Mouse (Mus musculus) liver, postnatal 0 days (tissue): ENCODE data around the gene Rpf2. TPM values are rescaled to one million over a fixed set of nuclear protein-coding genes. Genes with fewer than 3 reads are reported as not detected.
A peak's percentile ranks its signal among the peaks of the same experiment; 100 is the strongest.

Experiments used
- ATAC-seq: fragments of 200-750 bp; cut with Nextera tagmentation; 2 replicates; pipeline ENCODE4 v1.8.0; 2017; ENCODE audit warnings: mild to moderate bottlenecking, moderate library complexity
- DNase-seq: peaks from one replicate; pipeline ENCODE4 v3.0.0-alpha.2; 2016
- H3K27ac ChIP-seq: fragments of 300-500 bp; sonication (generic); 2 replicates; pipeline ENCODE4 v1.5.1; 2014; ENCODE audit warnings: antibody characterized with exemption, moderate library complexity, mild to moderate bottlenecking, low read depth
- H3K27me3 ChIP-seq: fragments of 300-500 bp; sonication (generic); 2 replicates; pipeline ENCODE4 v1.6.1; 2014; ENCODE audit warnings: low read length, control low read depth, mixed read lengths; ENCODE audit not compliant: insufficient read depth
- H3K36me3 ChIP-seq: fragments of 300-500 bp; sonication (generic); replicated peaks from 2 replicates; pipeline ENCODE4 v1.6.1; 2014; ENCODE audit warnings: mild to moderate bottlenecking, control low read depth, low read length, moderate library complexity, mixed read lengths; ENCODE audit not compliant: insufficient read depth
- H3K4me1 ChIP-seq: fragments of 300-500 bp; sonication (generic); 2 replicates; pipeline ENCODE4 v1.6.1; 2014; ENCODE audit warnings: antibody characterized with exemption, mild to moderate bottlenecking, control low read depth; ENCODE audit not compliant: insufficient read depth
- H3K4me2 ChIP-seq: fragments of 300-500 bp; sonication (generic); 2 replicates; pipeline ENCODE4 v1.6.1; 2014; ENCODE audit warnings: low read depth, mild to moderate bottlenecking, low read length, moderate library complexity, mixed read lengths
- H3K4me3 ChIP-seq: fragments of 300-500 bp; sonication (generic); 2 replicates; pipeline ENCODE4 v1.5.1; 2014; ENCODE audit warnings: low read depth, low read length
- H3K9ac ChIP-seq: fragments of 300-500 bp; sonication (generic); replicated peaks from 2 replicates; pipeline ENCODE4 v1.6.1; 2014; ENCODE audit warnings: mild to moderate bottlenecking, moderate library complexity
- H3K9me3 ChIP-seq: fragments of 300-500 bp; sonication (generic); 2 replicates; pipeline ENCODE4 v1.6.1; 2016; ENCODE audit warnings: mild to moderate bottlenecking, control low read depth, low read length, mixed read lengths
- CTCF ChIP-seq: sonication (generic); IDR thresholded peaks from 2 replicates; pipeline ENCODE4 v1.5.1; 2016; ENCODE audit warnings: antibody characterized with exemption, low read depth
- EP300 ChIP-seq: IDR thresholded peaks from 2 replicates; pipeline ENCODE4 v1.6.1; 2016; ENCODE audit warnings: antibody characterized with exemption, low read depth, mild to moderate bottlenecking
- WGBS: fragments of 180-500 bp; shearing (Covaris S2); extraction: QIAGEN DNeasy Blood & Tissue Kit; methylation state at CpG from one replicate; pipeline ENCODE4 v1.1.7; 2014; ENCODE audit not compliant: insufficient replicate concordance; 5-methylcytosine and 5-hydroxymethylcytosine counted together
- polyA plus RNA-seq: library from polyadenylated mRNA; unstranded; fragments of >200 nt; fragmentation: Nextera tagmentation; extraction: Ambion mirVana; gene quantifications from 2 replicates; pipeline ENCODE4 v1.2.1, GENCODE M21; 2015

The Rpf2 gene
- polyA plus RNA-seq, 1 experiment from 2014 or later = 24.1 TPM

DNA sequence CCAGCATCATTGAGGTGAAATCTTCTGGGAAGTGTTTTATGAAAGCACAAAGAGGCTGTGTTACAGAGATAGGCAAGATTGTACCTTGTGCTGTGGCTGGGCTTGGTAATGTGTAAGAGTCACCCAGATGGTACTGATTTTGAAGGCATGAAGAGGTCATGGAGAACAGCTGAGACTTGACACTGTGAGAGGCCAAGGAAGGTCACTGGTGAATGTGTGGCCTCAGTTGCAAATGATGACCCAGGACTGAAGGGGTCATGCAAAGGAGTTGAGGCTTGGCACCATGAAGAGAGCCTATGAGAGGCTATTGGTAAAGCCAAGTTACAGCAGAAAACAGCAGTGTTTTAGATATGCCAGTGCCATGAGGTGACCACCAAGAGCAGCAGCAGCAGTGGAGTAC is 60.9 kb downstream of the Rpf2 start:
- no peak overlapping the region for H3K9ac ChIP-seq
- no peak overlapping the region for H3K4me2 ChIP-seq
- H3K36me3 ChIP-seq = no peaks in the 10 kb centered on the region
- peaks cover 14% of the 10 kb centered on the region for H3K4me1 ChIP-seq
- no peak for ATAC-seq
- no peak for DNase-seq
- no peak overlapping the region for H3K4me3 ChIP-seq
- no peaks in the 10 kb centered on the region for H3K27me3 ChIP-seq
- H3K9me3 ChIP-seq = no peaks in the 10 kb centered on the region
- no peak overlapping the region for H3K27ac ChIP-seq
- no peak for TF ChIP-seq EP300
- no peak for TF ChIP-seq CTCF

DNA sequence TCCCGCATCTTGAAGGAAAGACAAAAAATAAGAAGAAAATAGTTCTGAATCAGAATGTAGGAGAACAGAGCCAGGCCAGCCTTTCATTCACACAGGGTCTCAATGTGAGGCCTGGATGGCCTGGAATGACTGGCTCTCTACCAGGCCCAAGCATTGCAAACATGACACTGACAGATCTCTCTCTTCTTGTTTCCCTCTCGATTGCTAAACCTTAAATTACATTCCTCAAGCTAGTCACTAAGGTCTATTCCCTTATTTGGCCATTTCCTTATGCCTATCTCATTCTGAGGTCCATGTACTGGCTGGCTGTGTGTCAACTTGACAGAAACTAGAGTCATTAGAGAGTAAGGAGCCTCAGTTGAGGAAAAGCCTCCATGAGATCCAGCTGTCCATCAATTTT is 66.8 kb downstream of the Rpf2 start:
- H3K27ac ChIP-seq = no peak overlapping the region
- 68% methylated on average over 2 of the region's 2 CpGs for WGBS
- H3K9ac ChIP-seq = no peak overlapping the region
- ATAC-seq = no peak
- peaks cover 9% of the 10 kb centered on the region; the same call in 1 of the 2 replicates for H3K4me1 ChIP-seq
- H3K9me3 ChIP-seq = no peaks in the 10 kb centered on the region
- no peak for DNase-seq
- H3K36me3 ChIP-seq = no peaks in the 10 kb centered on the region
- H3K4me3 ChIP-seq = no peak overlapping the region
- no peak for TF ChIP-seq CTCF
- no peak for TF ChIP-seq EP300
- no peak overlapping the region for H3K4me2 ChIP-seq
- no peaks in the 10 kb centered on the region for H3K27me3 ChIP-seq

DNA sequence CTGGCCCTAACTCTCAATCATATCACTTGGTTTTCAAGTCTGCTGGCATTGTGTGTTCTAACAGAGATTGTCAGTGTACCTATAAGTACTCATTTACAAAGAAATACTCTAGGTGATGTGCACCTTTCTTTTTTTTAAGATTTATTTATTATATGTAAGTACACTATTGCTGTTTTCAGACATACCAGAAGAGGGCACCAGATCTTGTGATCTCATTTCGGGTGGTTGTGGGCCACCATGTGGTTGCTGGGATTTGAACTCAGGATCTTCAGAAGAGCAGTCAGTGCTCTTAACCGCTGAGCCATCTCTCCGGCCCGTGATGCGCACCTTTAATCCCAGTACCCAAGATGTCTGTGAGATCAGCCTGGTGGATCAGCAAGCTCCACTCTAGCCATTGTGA is 67.7 kb downstream of the Rpf2 start:
- Histone ChIP-seq H3K9me3 (no peaks in the 10 kb centered on the region), H3K4me1 (peaks cover 9% of the 10 kb centered on the region; the same call in 1 of the 2 replicates), H3K27ac (no peak overlapping the region), H3K4me3 (no peak overlapping the region), H3K4me2 (no peak overlapping the region), H3K9ac (no peak overlapping the region), H3K27me3 (no peaks in the 10 kb centered on the region), H3K36me3 (no peaks in the 10 kb centered on the region)
- TF ChIP-seq CTCF (peak; percentile 48), EP300 (no peak)
- DNase-seq (no peak), ATAC-seq (no peak)
- 91% methylated on average over 5 of the region's 5 CpGs for WGBS

DNA sequence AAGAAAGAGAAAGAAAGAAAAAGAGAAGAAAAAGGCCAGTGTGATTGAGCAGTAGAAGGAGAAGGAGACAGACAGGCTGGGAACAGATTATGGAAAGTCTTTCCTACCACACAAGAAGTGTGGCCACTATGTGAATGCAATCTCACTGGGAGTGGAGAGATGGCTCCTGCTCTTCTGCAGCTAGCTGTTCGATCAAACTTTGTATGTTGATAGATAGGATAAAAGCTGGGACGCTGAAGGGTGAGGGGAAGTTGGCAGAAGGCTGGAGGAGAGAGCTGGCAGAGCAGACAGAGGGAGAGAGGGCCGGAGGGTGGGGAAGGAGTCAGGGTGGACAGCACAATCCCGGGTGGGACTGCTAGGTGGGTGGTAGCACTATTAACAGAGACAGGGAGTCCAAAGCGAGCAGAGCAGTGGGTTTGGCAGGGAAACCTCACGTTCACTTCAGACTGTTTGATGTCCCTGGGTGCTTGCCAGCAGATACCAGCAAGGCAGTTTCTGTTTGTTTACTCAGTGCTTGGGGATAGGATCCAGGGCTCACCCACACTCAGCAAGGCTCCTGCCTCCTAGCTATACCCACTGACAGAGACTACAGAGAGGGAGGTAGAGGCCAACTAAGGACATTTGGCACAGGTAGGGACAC is 69.4 kb downstream of the Rpf2 start:
- no peaks in the 10 kb centered on the region for H3K36me3 ChIP-seq
- ATAC-seq (peak; percentile 93), DNase-seq (peak; percentile 65)
- WGBS = 37% methylated on average over 6 of the region's 6 CpGs
- H3K4me3 ChIP-seq = no peak overlapping the region
- H3K9ac ChIP-seq = no peak overlapping the region; the same call in 1 of the 2 replicates
- H3K9me3 ChIP-seq = no peaks in the 10 kb centered on the region
- no peaks in the 10 kb centered on the region for H3K27me3 ChIP-seq
- H3K27ac ChIP-seq = peak overlapping the region; percentile 67
- H3K4me2 ChIP-seq = peak overlapping the region; percentile 54
- TF ChIP-seq EP300 (no peak), CTCF (no peak)
- H3K4me1 ChIP-seq = peaks cover 9% of the 10 kb centered on the region; the same call in 1 of the 2 replicates

Other genes with a start within 250 kb of the Rpf2 start
- gene Mfsd4b1, start 221.8 kb downstream of the Rpf2 start, polyA plus RNA-seq = 6.0 and 6.1 TPM in 2 replicates
- 20.2 and 22.1 TPM in 2 replicates for gene Slc16a10, start 104.8 kb downstream of the Rpf2 start, polyA plus RNA-seq
- 23.7 and 28.3 TPM in 2 replicates for gene Gtf3c6, start 11.1 kb upstream of the Rpf2 start, polyA plus RNA-seq
- gene Amd1, start 55.1 kb upstream of the Rpf2 start, polyA plus RNA-seq = 25.5 and 29.1 TPM in 2 replicates
- gene Cdk19, start 92.5 kb upstream of the Rpf2 start, polyA plus RNA-seq = 2.5 and 2.8 TPM in 2 replicates